ENCODE assay signal across 14 mouse cellular contexts in genomic region chr4:49057916-49058315, GRCm38 (mm10). TPM values are rescaled to one million over a fixed set of nuclear protein-coding genes. Genes with fewer than 3 reads are reported as not detected.
DNase-seq lines count a peak whose midpoint lies in the region; ATAC-seq and TF ChIP-seq lines count a peak whose summit lies in the region.
"Had no signal": no experiment of that assay in that cellular context is flagged by ENCODE, and none has a peak within 500 bp of the region (broad histone marks: within the 10 kb centered on the region; RNA-seq: fewer than 3 reads in every experiment).

No protein-coding gene starts in this region.

- peak; percentile 22 for DNase-seq in hindbrain, embryonic 10.5 days (ENCODE audit: low spot score)
- peak; percentile 2 for DNase-seq in R1 (ENCODE audit: low read depth, low spot score)
- DNase-seq in embryo, embryonic 9.5 days (ENCODE audit: extremely low spot score): peak; percentile 62
- no peak for DNase-seq in stomach, postnatal 0 days (ENCODE audit: low spot score)
- DNase-seq in frontal cortex, adult 2 months (ENCODE audit: extremely low spot score in 1 of 2, low spot score in 1 of 2): no peak
- DNase-seq: cerebellum, adult 11 months; heart, postnatal 4 days; kidney, postnatal 10 days; thymus, postnatal 14 days had no signal

- H3K9ac ChIP-seq in hindbrain, embryonic 16.5 days (ENCODE audit: low read depth, low read length): no peak overlapping the region
- H3K9ac ChIP-seq in midbrain, embryonic 16.5 days (ENCODE audit: low read depth, low read length): no peak overlapping the region
- H3K9ac ChIP-seq in stomach, postnatal 0 days (ENCODE audit: low read length): no peak overlapping the region
- H3K9ac ChIP-seq: liver, embryonic 14.5 days had no signal

- H3K4me3 ChIP-seq in hindbrain, embryonic 10.5 days: no peak overlapping the region
- H3K4me3 ChIP-seq in hindbrain, embryonic 16.5 days (ENCODE audit: low read length): no peak overlapping the region
- peak overlapping the region; percentile 65; the same call in 1 of the 2 replicates for H3K4me3 ChIP-seq in midbrain, embryonic 16.5 days (ENCODE audit: low read depth, low read length)
- no peak overlapping the region for H3K4me3 ChIP-seq in stomach, postnatal 0 days (ENCODE audit: low read depth, low read length)

- peaks cover 64% of the 10 kb centered on the region for H3K27me3 ChIP-seq in hindbrain, embryonic 10.5 days (ENCODE audit: insufficient read depth, poor library complexity, severe bottlenecking)
- no peaks in the 10 kb centered on the region for H3K27me3 ChIP-seq in hindbrain, embryonic 16.5 days (replicated peaks; ENCODE audit: control insufficient read depth, insufficient read depth, low read length)
- no peaks in the 10 kb centered on the region for H3K27me3 ChIP-seq in midbrain, embryonic 16.5 days (ENCODE audit: control insufficient read depth, insufficient read depth, low read depth, low read length)
- H3K27me3 ChIP-seq in stomach, postnatal 0 days (ENCODE audit: control insufficient read depth, insufficient read depth, low read length): no peaks in the 10 kb centered on the region

- ATAC-seq in hindbrain, embryonic 16.5 days: no peak
- no peak for ATAC-seq in midbrain, embryonic 16.5 days
- no peak for ATAC-seq in stomach, postnatal 0 days (ENCODE audit: low FRiP score, low TSS enrichment)
- ATAC-seq: activated CD4-positive, CD25-positive, alpha-beta regulatory T cell, adult 4 months had no signal

- no peak overlapping the region for H3K4me2 ChIP-seq in hindbrain, embryonic 16.5 days (ENCODE audit: low read length)
- peak overlapping the region; percentile 67; the same call in 1 of the 2 replicates for H3K4me2 ChIP-seq in midbrain, embryonic 16.5 days (ENCODE audit: low read length)
- H3K4me2 ChIP-seq in stomach, postnatal 0 days (replicated peaks; ENCODE audit: low read depth): no peak overlapping the region

- no peak overlapping the region for H3K27ac ChIP-seq in hindbrain, embryonic 10.5 days
- H3K27ac ChIP-seq in hindbrain, embryonic 16.5 days (ENCODE audit: low read depth, low read length): no peak overlapping the region
- H3K27ac ChIP-seq in midbrain, embryonic 16.5 days (ENCODE audit: low read length): no peak overlapping the region
- H3K27ac ChIP-seq in stomach, postnatal 0 days (replicated peaks): no peak overlapping the region
- H3K27ac ChIP-seq: embryonic facial prominence, embryonic 13.5 days; liver, embryonic 14.5 days had no signal

- whole genome bisulfite sequencing in hindbrain, embryonic 10.5 days: 6% methylated on average over 2 of the region's 2 CpGs
- WGBS in hindbrain, embryonic 16.5 days: 10% methylated on average over 2 of the region's 2 CpGs
- WGBS in midbrain, embryonic 16.5 days: 15% methylated on average over 2 of the region's 2 CpGs
- 48% methylated on average over 2 of the region's 2 CpGs for WGBS in stomach, postnatal 0 days

- TF ChIP-seq CTCF in stomach, postnatal 0 days (IDR thresholded peaks at IDR 0.05; ENCODE audit: low read depth): no peak

- H3K36me3 ChIP-seq in hindbrain, embryonic 10.5 days: no peaks in the 10 kb centered on the region
- no peaks in the 10 kb centered on the region for H3K36me3 ChIP-seq in hindbrain, embryonic 16.5 days (ENCODE audit: control insufficient read depth, insufficient read depth, low read length)
- H3K36me3 ChIP-seq in midbrain, embryonic 16.5 days (ENCODE audit: control insufficient read depth, insufficient read depth, low read length): no peaks in the 10 kb centered on the region
- H3K36me3 ChIP-seq in stomach, postnatal 0 days (ENCODE audit: control insufficient read depth, insufficient read depth, low read length): no peaks in the 10 kb centered on the region
- H3K36me3 ChIP-seq: embryonic facial prominence, embryonic 13.5 days had no signal

- H3K4me1 ChIP-seq in hindbrain, embryonic 10.5 days (replicated peaks): peaks cover 40% of the 10 kb centered on the region
- peaks cover 12% of the 10 kb centered on the region for H3K4me1 ChIP-seq in hindbrain, embryonic 16.5 days (ENCODE audit: control insufficient read depth, insufficient read depth, low read depth, low read length)
- H3K4me1 ChIP-seq in midbrain, embryonic 16.5 days (ENCODE audit: control insufficient read depth, insufficient read depth, low read length): peaks cover 27% of the 10 kb centered on the region
- no peaks in the 10 kb centered on the region for H3K4me1 ChIP-seq in stomach, postnatal 0 days (replicated peaks; ENCODE audit: control insufficient read depth, insufficient read depth)

- H3K9me3 ChIP-seq in hindbrain, embryonic 10.5 days: no peaks in the 10 kb centered on the region
- no peaks in the 10 kb centered on the region for H3K9me3 ChIP-seq in hindbrain, embryonic 16.5 days (ENCODE audit: control insufficient read depth, low read length)
- no peaks in the 10 kb centered on the region for H3K9me3 ChIP-seq in midbrain, embryonic 16.5 days (replicated peaks; ENCODE audit: control insufficient read depth, low read length, poor library complexity, severe bottlenecking)
- H3K9me3 ChIP-seq in stomach, postnatal 0 days (ENCODE audit: control insufficient read depth, low read length): no peaks in the 10 kb centered on the region
- H3K9me3 ChIP-seq: embryonic facial prominence, embryonic 13.5 days had no signal

- no peak for TF ChIP-seq EP300 in stomach, postnatal 0 days (optimal IDR thresholded peaks at IDR 0.05)

RNA-seq across cellular contexts. Expression of gene Plppr1, which starts 1.2 kb away (rescaled TPM):
- 5.4 and 13.0 TPM in 2 replicates for polyA plus RNA-seq in hindbrain, embryonic 10.5 days (2016; fragmentation: Nextera tagmentation; extraction: Ambion mirVana)
- 67.3 and 69.8 TPM in 2 replicates for polyA plus RNA-seq in hindbrain, embryonic 16.5 days (2015; fragmentation: Nextera tagmentation; extraction: Ambion mirVana)
- 65.9 and 67.1 TPM in 2 replicates for polyA plus RNA-seq in midbrain, embryonic 16.5 days (2015; fragmentation: Nextera tagmentation; extraction: Ambion mirVana)
- 0.22 and 0.29 TPM in 2 replicates for polyA plus RNA-seq in stomach, postnatal 0 days (2015; fragmentation: Nextera tagmentation; extraction: Ambion mirVana)
- 8.7 and 9.6 TPM in 2 replicates for polyA plus RNA-seq in frontal cortex, adult 2 months (2012; rRNA removed)

Comparison
In these comparisons a context has a peak if more than half of its experiments do, and no peak if none do; other contexts are left out.
1. DNase-seq: peak in hindbrain, embryonic 10.5 days (single experiment), R1 (single experiment) and embryo, embryonic 9.5 days (single experiment); none in stomach, postnatal 0 days (single experiment) and frontal cortex, adult 2 months (0 of 2).